Comparison of ENCODE assay signal across 27 mouse cellular contexts in genomic region chr3:6532366-6532765, GRCm38 (mm10).
DNase-seq lines count a peak whose midpoint lies in the region; ATAC-seq and TF ChIP-seq lines count a peak whose summit lies in the region.
"Had no signal": no experiment of that assay in that cellular context is flagged by ENCODE, and none has a peak within 500 bp of the region (broad histone marks: within the 10 kb centered on the region; RNA-seq: fewer than 3 reads in every experiment).

No protein-coding gene starts in this region.

- no peak overlapping the region for H3K4me2 ChIP-seq in forebrain, embryonic 15.5 days (replicated peaks)
- H3K4me2 ChIP-seq: heart, embryonic 12.5 days; heart, embryonic 15.5 days; hindbrain, embryonic 13.5 days had no signal

- 44% methylated on average over 2 of the region's 2 CpGs for WGBS in forebrain, embryonic 15.5 days

- no peak overlapping the region for H3K9ac ChIP-seq in forebrain, embryonic 15.5 days (replicated peaks)
- H3K9ac ChIP-seq: heart, embryonic 12.5 days; heart, embryonic 15.5 days; hindbrain, embryonic 13.5 days had no signal

- peak; percentile 84 for ATAC-seq in forebrain, embryonic 15.5 days (replicated peaks)
- ATAC-seq: activated CD4-positive, CD25-positive, alpha-beta regulatory T cell, adult 4 months; CD4-positive, CD25-positive, alpha-beta regulatory T cell, adult 4 months; hindbrain, embryonic 16.5 days; intestine, embryonic 16.5 days had no signal

- no peaks in the 10 kb centered on the region for H3K4me1 ChIP-seq in forebrain, embryonic 15.5 days
- H3K4me1 ChIP-seq: heart, embryonic 12.5 days; heart, embryonic 15.5 days; hindbrain, embryonic 10.5 days; hindbrain, embryonic 13.5 days had no signal

- no peak overlapping the region for H3K4me3 ChIP-seq in forebrain, embryonic 15.5 days
- H3K4me3 ChIP-seq: heart, embryonic 12.5 days; heart, embryonic 15.5 days; hindbrain, embryonic 10.5 days; hindbrain, embryonic 13.5 days had no signal

- TF ChIP-seq POLR2A in brain, embryonic 14.5 days (IDR thresholded peaks at IDR 0.05; ENCODE audit: borderline replicate concordance, extremely low read depth, insufficient read depth, insufficient read length, poor library complexity, severe bottlenecking) = no peak

- no peak for TF ChIP-seq CTCF in brain, embryonic 14.5 days (IDR thresholded peaks at IDR 0.05; ENCODE audit: borderline replicate concordance, extremely low read depth, insufficient read depth, insufficient read length)

- DNase-seq in retina, embryonic 14.5 days (ENCODE audit: low spot score) = peak; percentile 23
- no peak for DNase-seq in retina, postnatal 1 day
- DNase-seq in brain, embryonic 14.5 days (ENCODE audit: low read depth) = peak; percentile 67
- DNase-seq in telencephalon, adult 2 months (ENCODE audit: low read depth, low spot score) = peak; percentile 22
- no peak for DNase-seq in lung, postnatal 25 days (ENCODE audit: low spot score)
- DNase-seq in adrenal gland, adult 2 months = no peak
- DNase-seq in spleen, postnatal 4 days (ENCODE audit: low spot score in 2 of 2) = no peak
- DNase-seq: adrenal gland, postnatal 10 days; adrenal gland, postnatal 36 days; cerebellum, adult 18-20 months; cerebellum, adult 9-10 months; cerebellum, postnatal 14 days; gastrocnemius, postnatal 10 days; gastrocnemius, postnatal 36 days; heart, adult 11 months; heart, postnatal 10 days; heart, postnatal 36 days; kidney, adult 18-20 months had no signal

- H3K27me3 ChIP-seq in forebrain, embryonic 15.5 days = no peaks in the 10 kb centered on the region
- H3K27me3 ChIP-seq: heart, embryonic 12.5 days; heart, embryonic 15.5 days; hindbrain, embryonic 13.5 days had no signal

- H3K27ac ChIP-seq in forebrain, embryonic 15.5 days (replicated peaks) = no peak overlapping the region
- H3K27ac ChIP-seq: heart, embryonic 15.5 days; hindbrain, embryonic 10.5 days; hindbrain, embryonic 13.5 days had no signal

- no peaks in the 10 kb centered on the region for H3K36me3 ChIP-seq in forebrain, embryonic 15.5 days
- H3K36me3 ChIP-seq: heart, embryonic 12.5 days; heart, embryonic 15.5 days; hindbrain, embryonic 10.5 days; hindbrain, embryonic 13.5 days had no signal

- H3K9me3 ChIP-seq in forebrain, embryonic 15.5 days = no peaks in the 10 kb centered on the region
- H3K9me3 ChIP-seq: heart, embryonic 12.5 days; heart, embryonic 15.5 days; hindbrain, embryonic 13.5 days had no signal

Comparison
In these comparisons a context has a peak if more than half of its experiments do, and no peak if none do; other contexts are left out.
1. DNase-seq: peak in retina, embryonic 14.5 days (single experiment), brain, embryonic 14.5 days (single experiment) and telencephalon, adult 2 months (single experiment); none in retina, postnatal 1 day (single experiment), lung, postnatal 25 days (single experiment), adrenal gland, adult 2 months (single experiment) and spleen, postnatal 4 days (0 of 2).